Mouse (Mus musculus) forebrain, embryonic 15.5 days (tissue): Measurements from ENCODE around the gene Wif1. TPM values are rescaled to one million over a fixed set of nuclear protein-coding genes. Genes with fewer than 3 reads are reported as not detected.

ENCODE experiments used
- ATAC-seq: fragments of 200-750 bp; cut with Nextera tagmentation; replicated peaks from 2 replicates; pipeline ENCODE4 v1.8.0; 2017; ENCODE audit warnings: mild to moderate bottlenecking, moderate TSS enrichment, moderate library complexity
- H3K27ac ChIP-seq: fragments of 300-500 bp; sonication (generic); replicated peaks from 2 replicates; pipeline ENCODE4 v1.5.1; 2015; ENCODE audit warnings: mild to moderate bottlenecking, inconsistent platforms
- H3K27me3 ChIP-seq: fragments of 300-500 bp; sonication (generic); 2 replicates; pipeline ENCODE4 v1.6.1; 2015; ENCODE audit warnings: inconsistent platforms
- H3K36me3 ChIP-seq: fragments of 300-500 bp; sonication (generic); 2 replicates; pipeline ENCODE4 v1.6.1; 2015; ENCODE audit warnings: mild to moderate bottlenecking, inconsistent platforms
- H3K4me1 ChIP-seq: fragments of 300-500 bp; sonication (generic); 2 replicates; pipeline ENCODE4 v1.6.1; 2015; ENCODE audit warnings: inconsistent platforms
- H3K4me2 ChIP-seq: fragments of 300-500 bp; sonication (generic); replicated peaks from 2 replicates; pipeline ENCODE4 v1.6.1; 2015; ENCODE audit warnings: mild to moderate bottlenecking, inconsistent platforms
- H3K4me3 ChIP-seq: fragments of 300-500 bp; sonication (generic); 2 replicates; pipeline ENCODE4 v1.5.1; 2015; ENCODE audit warnings: mild to moderate bottlenecking, inconsistent platforms
- H3K9ac ChIP-seq: fragments of 300-500 bp; sonication (generic); replicated peaks from 2 replicates; pipeline ENCODE4 v1.6.1; 2015; ENCODE audit warnings: mild to moderate bottlenecking, inconsistent platforms
- H3K9me3 ChIP-seq: fragments of 300-500 bp; sonication (generic); 2 replicates; pipeline ENCODE4 v1.6.1; 2016; ENCODE audit warnings: inconsistent platforms
- WGBS: fragments of 180-500 bp; shearing (Covaris S2); methylation state at CpG from one replicate; pipeline ENCODE4 v1.1.7; 2015; ENCODE audit warnings: mixed read lengths; 5-methylcytosine and 5-hydroxymethylcytosine counted together
- polyA plus RNA-seq: library from polyadenylated mRNA; unstranded; fragments of >200 nt; fragmentation: Nextera tagmentation; extraction: Ambion mirVana; gene quantifications from 2 replicates; pipeline ENCODE4 v1.2.1, GENCODE M21; 2015

The Wif1 gene
- polyA plus RNA-seq: 2.7 and 4.1 TPM in 2 replicates

DNA sequence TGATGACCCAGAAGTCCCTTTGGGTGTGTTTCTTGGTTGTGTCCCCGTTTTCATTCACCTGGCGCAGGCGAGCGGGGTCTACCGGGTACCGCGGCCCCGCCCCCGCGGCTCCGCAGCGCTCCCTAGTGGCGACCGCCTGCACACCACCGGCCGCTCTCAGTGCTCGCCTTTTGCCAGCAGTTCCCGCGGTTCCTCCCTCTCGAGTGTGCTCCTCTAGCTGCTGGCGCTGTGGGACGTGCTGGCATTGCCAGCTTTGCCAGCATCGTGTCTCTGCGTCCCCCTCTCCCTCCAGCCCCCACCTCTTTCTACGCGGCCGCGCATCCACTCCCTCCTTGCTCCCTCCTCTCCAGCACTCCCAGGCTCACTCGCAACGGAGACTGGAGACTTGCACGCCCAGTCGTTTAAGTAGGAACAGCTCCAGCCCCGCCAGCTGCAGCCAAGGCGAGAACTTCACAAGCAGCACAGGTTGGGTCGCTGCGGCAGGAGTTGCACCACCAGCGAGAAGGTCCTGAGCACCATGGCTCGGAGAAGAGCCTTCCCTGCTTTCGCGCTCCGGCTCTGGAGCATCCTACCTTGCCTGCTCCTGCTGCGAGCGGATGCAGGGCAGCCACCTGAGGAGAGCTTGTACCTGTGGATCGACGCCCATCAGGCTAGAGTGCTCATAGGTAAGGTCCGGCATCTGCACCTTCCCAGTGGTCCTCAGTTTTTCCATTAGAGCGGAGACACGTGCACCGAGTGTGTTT lies at the start of gene Wif1:
TSS of gene Wif1 (plus strand) at position 135 of the 743 bp plus-strand sequence.
- no peaks in the 10 kb centered on the region for H3K9me3 ChIP-seq
- peak; percentile 90 for ATAC-seq
- peaks cover 17% of the 10 kb centered on the region for H3K4me1 ChIP-seq
- WGBS: under 1% methylated on average over 48 of the region's 49 CpGs
- H3K27ac ChIP-seq: no peak within 1 kb of the TSS
- peak within 1 kb of the TSS; percentile 53 for H3K9ac ChIP-seq
- H3K27me3 ChIP-seq: peaks cover 25% of the 10 kb centered on the region
- peak within 1 kb of the TSS; percentile 58 for H3K4me3 ChIP-seq
- no peaks in the 10 kb centered on the region for H3K36me3 ChIP-seq
- peak within 1 kb of the TSS; percentile 62 for H3K4me2 ChIP-seq

DNA sequence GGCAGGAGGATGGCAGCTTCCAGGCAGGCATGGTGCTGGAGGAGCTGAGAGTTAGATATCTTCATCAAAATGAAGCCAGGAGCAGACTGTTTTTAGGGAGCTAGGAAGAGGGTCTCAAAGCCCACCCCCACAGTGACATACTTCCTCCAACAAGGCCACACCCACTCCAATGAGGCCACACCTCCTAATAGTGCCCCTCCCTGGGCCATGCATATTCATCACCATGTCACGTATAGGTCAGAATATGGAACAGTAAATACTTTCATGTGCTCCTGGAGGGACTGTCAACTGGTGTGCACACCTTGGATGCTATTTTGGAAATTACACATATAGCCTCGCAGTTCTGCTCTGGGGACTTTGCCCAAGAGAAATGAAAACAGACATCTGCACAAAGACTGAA lies 31.6 kb upstream of the Wif1 start:
- H3K9ac ChIP-seq: no peak overlapping the region
- 85% methylated on average over 2 of the region's 2 CpGs for WGBS
- no peaks in the 10 kb centered on the region for H3K27me3 ChIP-seq
- no peak overlapping the region for H3K4me2 ChIP-seq
- no peaks in the 10 kb centered on the region for H3K9me3 ChIP-seq
- no peaks in the 10 kb centered on the region for H3K4me1 ChIP-seq
- ATAC-seq: no peak
- no peaks in the 10 kb centered on the region for H3K36me3 ChIP-seq
- no peak overlapping the region for H3K4me3 ChIP-seq
- H3K27ac ChIP-seq: no peak overlapping the region

DNA sequence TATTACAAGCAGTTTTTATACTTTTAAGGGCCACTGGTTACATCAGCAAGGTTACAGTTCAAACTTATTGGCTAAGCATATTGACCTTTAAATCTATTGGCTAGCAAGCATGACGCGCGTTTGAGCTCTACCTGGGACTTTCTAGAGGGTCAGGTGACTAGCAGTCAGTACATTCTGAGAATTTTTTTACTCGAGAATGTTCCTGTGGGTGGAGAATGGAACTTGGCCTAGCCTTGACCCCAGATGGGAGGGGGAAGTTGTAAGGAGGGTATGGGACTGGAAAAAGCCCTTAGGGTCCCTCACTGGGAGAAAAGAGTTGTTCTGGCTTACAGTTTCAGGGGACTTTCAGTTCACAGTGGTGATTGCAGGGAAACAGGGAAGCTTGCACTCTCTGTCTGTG lies 22.3 kb upstream of the Wif1 start:
- Histone ChIP-seq H3K27me3 (no peaks in the 10 kb centered on the region), H3K27ac (no peak overlapping the region), H3K9me3 (no peaks in the 10 kb centered on the region), H3K4me1 (no peaks in the 10 kb centered on the region), H3K9ac (no peak overlapping the region), H3K36me3 (no peaks in the 10 kb centered on the region), H3K4me2 (no peak overlapping the region), H3K4me3 (no peak overlapping the region)
- WGBS: 89% methylated on average over 4 of the region's 4 CpGs
- ATAC-seq: no peak

DNA sequence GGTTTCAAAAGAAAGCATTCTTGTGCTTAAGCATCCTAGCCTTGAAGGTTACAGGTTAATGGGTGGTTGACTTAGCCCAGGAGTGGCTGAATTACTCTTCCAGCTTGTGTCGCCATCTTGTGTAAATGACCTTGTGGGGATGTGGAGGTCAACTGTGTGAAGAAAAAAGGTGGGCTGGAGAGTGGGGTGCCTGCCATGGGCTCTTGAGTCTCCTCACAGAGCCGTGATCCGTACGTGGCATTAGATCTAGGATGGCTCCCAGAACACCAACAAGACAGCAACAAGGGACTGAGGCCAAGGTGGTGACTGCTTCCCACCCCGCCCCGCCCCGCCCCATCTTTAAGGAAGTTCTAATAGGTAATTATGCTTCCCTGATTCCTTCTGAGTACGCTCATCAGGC lies 17.5 kb upstream of the Wif1 start:
- Histone ChIP-seq H3K27ac (no peak overlapping the region), H3K4me2 (no peak overlapping the region), H3K36me3 (no peaks in the 10 kb centered on the region), H3K27me3 (no peaks in the 10 kb centered on the region), H3K9ac (no peak overlapping the region), H3K4me3 (no peak overlapping the region), H3K4me1 (no peaks in the 10 kb centered on the region), H3K9me3 (no peaks in the 10 kb centered on the region)
- ATAC-seq: no peak
- WGBS: 89% methylated on average over 8 of the region's 8 CpGs

DNA sequence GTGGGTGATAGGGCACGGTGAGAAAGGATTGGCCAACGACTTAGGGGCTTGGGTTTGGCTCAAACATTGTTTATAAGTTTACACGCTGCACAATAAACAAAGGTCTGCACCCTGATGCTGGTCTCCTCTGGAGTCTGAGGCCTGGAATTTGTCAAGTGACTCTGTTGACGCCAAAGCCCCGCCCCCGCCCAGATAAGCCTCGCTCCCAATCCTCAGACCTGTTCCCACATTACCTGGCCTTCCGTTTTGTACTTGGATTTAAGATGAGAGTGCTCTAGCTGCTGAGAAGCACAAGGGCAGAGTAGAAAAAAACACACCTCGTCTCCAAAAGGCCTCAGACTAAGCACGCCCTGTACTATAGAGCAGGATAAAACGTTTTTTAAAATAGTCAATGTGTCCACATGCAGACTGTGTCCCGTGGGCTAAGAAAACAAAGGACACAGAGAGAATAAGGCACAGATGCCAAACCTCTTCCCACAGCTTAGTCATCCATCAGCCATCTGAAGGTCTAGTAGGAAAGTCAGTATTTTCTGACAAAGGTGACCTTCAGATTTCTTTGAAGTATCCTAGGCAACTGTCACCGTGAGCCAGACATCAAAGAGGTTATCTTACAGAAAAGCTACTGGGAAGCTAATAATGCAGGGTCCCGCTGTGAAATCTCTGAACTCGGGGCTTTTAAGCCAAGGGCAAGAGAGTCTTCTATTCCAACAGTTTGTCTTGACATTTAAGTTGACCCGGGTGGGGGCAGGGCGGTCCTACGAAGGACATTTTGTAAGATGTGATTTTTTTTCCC lies 16.9 kb upstream of the Wif1 start:
- Histone ChIP-seq H3K27ac (peak overlapping the region; percentile 9; the same call in 1 of the 2 replicates), H3K4me2 (no peak overlapping the region), H3K27me3 (no peaks in the 10 kb centered on the region), H3K9ac (no peak overlapping the region), H3K4me3 (no peak overlapping the region), H3K36me3 (no peaks in the 10 kb centered on the region), H3K9me3 (no peaks in the 10 kb centered on the region), H3K4me1 (no peaks in the 10 kb centered on the region)
- 0 out of 2 replicates have a peak, but pooled peaks have one; percentile 46 for ATAC-seq
- WGBS: 40% methylated on average over 18 of the region's 18 CpGs

DNA sequence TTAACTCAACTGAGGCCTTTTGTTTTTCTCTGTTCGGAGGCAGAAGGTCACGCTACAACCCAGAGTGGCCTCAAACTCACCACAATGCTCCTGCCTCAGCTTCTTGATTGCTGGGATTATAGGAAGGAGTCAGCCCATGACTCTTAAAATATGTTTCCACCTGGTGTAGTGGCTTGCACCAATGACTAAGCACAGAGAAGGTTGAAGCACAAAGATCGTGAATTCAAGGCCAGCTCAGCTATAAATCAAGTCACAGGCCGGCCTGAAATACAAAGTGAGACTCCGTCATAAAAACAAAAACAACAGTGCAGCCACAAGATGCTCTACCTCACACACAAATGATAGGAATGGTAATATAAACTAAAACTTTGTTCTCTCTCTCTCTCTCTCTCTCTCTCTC lies 10.8 kb upstream of the Wif1 start:
- H3K9ac ChIP-seq: no peak overlapping the region
- no peak overlapping the region for H3K4me2 ChIP-seq
- no peaks in the 10 kb centered on the region for H3K27me3 ChIP-seq
- H3K4me1 ChIP-seq: no peaks in the 10 kb centered on the region
- H3K36me3 ChIP-seq: no peaks in the 10 kb centered on the region
- no peak for ATAC-seq
- no peaks in the 10 kb centered on the region for H3K9me3 ChIP-seq
- WGBS: 58% methylated on average over 5 of the region's 5 CpGs
- no peak overlapping the region for H3K4me3 ChIP-seq
- H3K27ac ChIP-seq: no peak overlapping the region

DNA sequence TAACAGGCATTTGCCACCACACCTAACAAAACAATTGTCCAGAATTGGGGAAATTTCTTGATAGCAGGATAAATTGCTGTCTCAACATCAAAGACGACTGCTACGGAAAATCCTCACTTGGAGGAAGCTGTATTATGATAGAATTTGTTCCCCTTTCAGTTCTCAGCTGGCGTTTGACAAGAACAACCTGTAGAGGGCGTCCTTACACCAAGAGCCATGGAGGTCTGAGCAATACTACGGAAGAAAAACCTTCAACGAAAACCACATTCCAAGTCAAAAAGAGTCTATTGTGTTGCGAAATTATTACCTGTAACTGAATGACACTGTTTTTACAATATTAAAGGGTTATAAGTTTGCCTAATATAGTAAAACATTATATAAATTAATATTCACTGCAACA lies 2.0 kb upstream of the Wif1 start:
- no peak overlapping the region for H3K4me3 ChIP-seq
- no peak overlapping the region for H3K27ac ChIP-seq
- H3K4me1 ChIP-seq: peaks cover 17% of the 10 kb centered on the region
- H3K9ac ChIP-seq: no peak overlapping the region
- no peak overlapping the region for H3K4me2 ChIP-seq
- no peak for ATAC-seq
- WGBS: 7% methylated on average over 7 of the region's 7 CpGs
- H3K9me3 ChIP-seq: no peaks in the 10 kb centered on the region
- H3K27me3 ChIP-seq: peaks cover 24% of the 10 kb centered on the region
- H3K36me3 ChIP-seq: no peaks in the 10 kb centered on the region

DNA sequence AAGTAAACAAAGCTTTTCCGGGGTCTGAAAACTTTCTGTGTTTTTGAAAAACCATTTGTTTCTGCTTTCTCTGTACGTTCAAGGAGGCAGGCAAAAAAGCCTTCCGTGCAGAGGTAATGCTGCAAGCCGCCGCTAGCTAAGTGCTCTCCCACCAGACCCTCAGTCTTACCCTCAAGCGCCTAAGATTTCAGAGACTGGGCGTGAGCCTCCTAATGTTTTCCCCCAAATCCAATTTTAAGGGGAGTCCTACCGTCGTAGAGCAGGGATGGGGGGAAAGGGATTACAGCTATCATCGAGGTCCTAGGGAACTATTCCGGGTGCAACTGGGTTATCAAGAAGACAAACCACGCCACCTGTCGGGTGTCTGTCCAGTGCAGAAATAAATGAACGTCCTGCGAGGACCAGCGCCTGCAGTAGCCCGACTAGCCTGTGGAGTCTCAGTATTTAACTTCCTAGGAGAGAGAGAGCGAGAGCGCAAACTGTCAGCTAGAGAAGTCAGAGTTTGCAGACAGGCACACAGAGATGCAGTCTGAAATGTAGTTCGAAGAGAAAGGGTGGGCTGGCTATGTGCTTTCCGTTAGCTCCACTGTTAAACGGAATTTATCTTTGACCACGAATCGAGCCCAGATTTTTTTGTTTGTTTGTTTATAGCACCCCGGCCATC lies 500 bp upstream of the Wif1 start:
- peak overlapping the region; percentile 58 for H3K4me3 ChIP-seq
- H3K9ac ChIP-seq: peak overlapping the region; percentile 53
- H3K9me3 ChIP-seq: no peaks in the 10 kb centered on the region
- H3K4me1 ChIP-seq: peaks cover 17% of the 10 kb centered on the region
- H3K27me3 ChIP-seq: peaks cover 25% of the 10 kb centered on the region
- peak overlapping the region; percentile 62 for H3K4me2 ChIP-seq
- H3K36me3 ChIP-seq: no peaks in the 10 kb centered on the region
- 0% methylated on average over 25 of the region's 25 CpGs for WGBS
- no peak overlapping the region for H3K27ac ChIP-seq
- peak; percentile 72 for ATAC-seq

DNA sequence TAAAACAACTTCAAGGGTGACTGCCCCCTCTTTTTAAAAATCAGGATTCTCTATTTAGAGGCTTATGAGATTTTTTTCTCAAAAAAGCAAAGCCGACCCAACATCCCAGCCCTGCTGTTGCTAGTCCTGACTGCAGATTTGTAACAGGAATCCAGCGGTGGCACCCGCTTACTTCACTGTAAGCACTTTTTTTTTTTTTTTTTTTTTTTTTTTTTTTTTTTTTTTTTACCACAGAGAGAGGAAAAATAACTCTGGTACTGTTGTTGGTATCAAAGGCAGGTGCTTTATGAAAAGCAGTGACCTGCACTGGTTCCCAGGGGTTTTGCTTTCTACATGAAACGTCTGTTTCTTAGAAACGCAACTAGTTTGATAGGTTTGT lies 798 bp downstream of the Wif1 start:
- 12% methylated on average over 5 of the region's 5 CpGs for WGBS
- Histone ChIP-seq H3K9ac (peak overlapping the region; percentile 53; the same call in 1 of the 2 replicates), H3K4me1 (peaks cover 17% of the 10 kb centered on the region), H3K4me2 (peak overlapping the region; percentile 62), H3K27ac (no peak overlapping the region), H3K36me3 (no peaks in the 10 kb centered on the region), H3K4me3 (peak overlapping the region; percentile 58), H3K9me3 (no peaks in the 10 kb centered on the region), H3K27me3 (peaks cover 25% of the 10 kb centered on the region)
- ATAC-seq: no peak

DNA sequence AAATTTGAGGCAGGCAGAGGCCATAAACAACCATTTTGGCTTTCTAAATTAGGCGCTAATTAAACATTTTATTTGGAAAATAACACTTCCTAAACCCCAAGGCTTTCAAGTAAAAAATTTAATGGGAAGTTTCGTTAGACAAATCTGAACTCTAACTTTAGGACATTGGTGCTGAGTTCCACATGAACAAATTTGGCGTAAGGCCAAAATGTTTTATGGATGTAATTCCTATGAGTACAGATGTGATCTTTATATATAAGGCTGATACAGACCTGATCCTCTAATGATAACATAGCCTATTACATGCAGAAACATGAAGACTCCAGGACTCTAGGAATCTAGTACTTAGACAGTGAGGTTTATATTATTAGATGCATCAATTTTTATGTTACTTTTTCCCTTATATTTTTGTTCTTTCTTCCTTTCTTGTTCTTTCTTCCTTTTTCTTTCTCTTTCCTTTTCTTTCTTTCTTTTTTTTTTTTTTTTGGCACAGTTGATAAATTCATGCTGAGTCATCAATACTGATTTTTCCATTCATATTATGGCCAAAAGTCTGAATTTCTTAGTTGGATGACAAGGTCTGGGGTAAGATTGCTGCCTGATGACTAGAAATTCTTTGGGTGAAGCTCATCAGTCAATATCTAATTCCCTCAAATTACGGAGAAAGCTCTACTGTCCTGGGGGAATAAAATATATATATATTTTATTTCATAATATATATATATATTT lies 5.0 kb downstream of the Wif1 start:
- peaks cover 11% of the 10 kb centered on the region for H3K4me1 ChIP-seq
- H3K27ac ChIP-seq: no peak overlapping the region
- H3K9me3 ChIP-seq: no peaks in the 10 kb centered on the region
- no peak overlapping the region for H3K4me3 ChIP-seq
- H3K27me3 ChIP-seq: peaks cover 18% of the 10 kb centered on the region
- H3K4me2 ChIP-seq: no peak overlapping the region
- ATAC-seq: no peak
- H3K9ac ChIP-seq: no peak overlapping the region
- no peaks in the 10 kb centered on the region for H3K36me3 ChIP-seq
- 80% methylated on average over 4 of the region's 4 CpGs for WGBS

DNA sequence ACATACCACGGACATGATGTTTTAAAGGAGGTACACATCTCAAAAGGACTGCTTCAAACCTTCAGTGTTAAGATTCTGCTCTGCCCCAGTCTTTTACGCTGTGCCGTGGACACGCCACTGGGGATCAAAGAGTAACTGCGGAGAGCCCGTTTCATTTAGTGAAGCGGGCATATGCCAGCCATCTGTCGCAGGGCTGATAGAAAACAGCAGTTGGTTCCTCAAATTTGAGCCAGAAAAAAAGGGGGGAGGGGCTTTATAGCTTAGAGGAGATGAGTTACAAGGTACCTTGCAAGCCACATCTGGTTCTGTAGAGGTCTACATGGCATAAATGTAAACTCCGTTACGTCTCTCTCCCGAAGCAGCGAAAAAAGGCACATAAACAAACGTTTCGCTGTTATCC lies 7.2 kb downstream of the Wif1 start:
- Histone ChIP-seq H3K27me3 (peaks cover 10% of the 10 kb centered on the region), H3K9ac (no peak overlapping the region), H3K4me2 (no peak overlapping the region), H3K36me3 (no peaks in the 10 kb centered on the region), H3K27ac (no peak overlapping the region), H3K4me3 (no peak overlapping the region), H3K4me1 (0 out of 2 replicates have a peak, but pooled peaks cover 4% of the 10 kb centered on the region), H3K9me3 (no peaks in the 10 kb centered on the region)
- WGBS: 68% methylated on average over 14 of the region's 14 CpGs
- peak; percentile 63; the same call in 1 of the 2 replicates for ATAC-seq
